Mouse (Mus musculus): ENCODE results near the gene Syce1l.

The Syce1l gene

GRCm38 (mm10) chr8:113642926-113643325 lies at the start of gene Syce1l:
Gene Syce1l, plus strand, starts transcription at chr8:113643213.
- TF ChIP-seq GATA4 (IDR thresholded peaks at IDR 0.05; ENCODE audit: insufficient replicate concordance, low read length) = no peak

- no peak for TF ChIP-seq GATA4 (IDR thresholded peaks at IDR 0.05; ENCODE audit: insufficient replicate concordance, low read length)
Measured at GRCm38 (mm10) chr8:113598401-113598800, 44.6 kb upstream of the Syce1l start.

- no peak for TF ChIP-seq GATA4 (IDR thresholded peaks at IDR 0.05; ENCODE audit: insufficient replicate concordance, low read length)
Measured at GRCm38 (mm10) chr8:113632634-113633033, 10.4 kb upstream of the Syce1l start.

GRCm38 (mm10) chr8:113634161-113634560 lies 8.9 kb upstream of the Syce1l start:
- TF ChIP-seq GATA4 (IDR thresholded peaks at IDR 0.05; ENCODE audit: insufficient replicate concordance, low read length) = no peak

GRCm38 (mm10) chr8:113634670-113635591 lies 8.1 kb upstream of the Syce1l start, which contains the start of gene Mon1b:
Gene Mon1b, plus strand, starts transcription at chr8:113635587.
- no peak for TF ChIP-seq GATA4 (IDR thresholded peaks at IDR 0.05; ENCODE audit: insufficient replicate concordance, low read length)

- peak; percentile 93; the same call in 1 of the 2 replicates for TF ChIP-seq GATA4 (IDR thresholded peaks at IDR 0.05; ENCODE audit: insufficient replicate concordance, low read length)
Measured at GRCm38 (mm10) chr8:113635592-113636279, 7.3 kb upstream of the Syce1l start.

GRCm38 (mm10) chr8:113636280-113636628 lies 6.8 kb upstream of the Syce1l start:
- no peak for TF ChIP-seq GATA4 (IDR thresholded peaks at IDR 0.05; ENCODE audit: insufficient replicate concordance, low read length)

GRCm38 (mm10) chr8:113640357-113640756 lies 2.7 kb upstream of the Syce1l start:
- no peak for TF ChIP-seq GATA4 (IDR thresholded peaks at IDR 0.05; ENCODE audit: insufficient replicate concordance, low read length)

- no peak for TF ChIP-seq GATA4 (IDR thresholded peaks at IDR 0.05; ENCODE audit: insufficient replicate concordance, low read length)
Measured at GRCm38 (mm10) chr8:113643479-113644210, 632 bp downstream of the Syce1l start.

- no peak for TF ChIP-seq GATA4 (IDR thresholded peaks at IDR 0.05; ENCODE audit: insufficient replicate concordance, low read length)
Measured at GRCm38 (mm10) chr8:113645220-113645619, 2.2 kb downstream of the Syce1l start.

GRCm38 (mm10) chr8:113652450-113652849 lies 9.4 kb downstream of the Syce1l start:
- TF ChIP-seq GATA4 (IDR thresholded peaks at IDR 0.05; ENCODE audit: insufficient replicate concordance, low read length) = no peak

- TF ChIP-seq GATA4 (IDR thresholded peaks at IDR 0.05; ENCODE audit: insufficient replicate concordance, low read length) = no peak
Measured at GRCm38 (mm10) chr8:113653151-113653550, 10.1 kb downstream of the Syce1l start.

- no peak for TF ChIP-seq GATA4 (IDR thresholded peaks at IDR 0.05; ENCODE audit: insufficient replicate concordance, low read length)
Measured at GRCm38 (mm10) chr8:113656154-113656553, 13.1 kb downstream of the Syce1l start.

GRCm38 (mm10) chr8:113656681-113657298 lies 13.8 kb downstream of the Syce1l start:
- no peak for TF ChIP-seq GATA4 (IDR thresholded peaks at IDR 0.05; ENCODE audit: insufficient replicate concordance, low read length)

- no peak for TF ChIP-seq GATA4 (IDR thresholded peaks at IDR 0.05; ENCODE audit: insufficient replicate concordance, low read length)
Measured at GRCm38 (mm10) chr8:113660128-113660527, 17.1 kb downstream of the Syce1l start.

All from liver, adult (tissue).